Mouse (Mus musculus) megakaryocyte progenitor cell, adult 5-6 weeks (primary cell): ENCODE measurements around the gene Cks1brt. TPM values are rescaled to one million over a fixed set of nuclear protein-coding genes. Genes with fewer than 3 reads are reported as not detected.
"Not testable (repeated sequence)": the region's sequence is repeated elsewhere in the genome, so short reads cannot be mapped to it uniquely, and the experiment has no call there.

Experiments used
- ATAC-seq: replicated peaks from 2 replicates; pipeline ENCODE4 v1.8.0; 2016; ENCODE audit warnings: mild to moderate bottlenecking, moderate TSS enrichment, inconsistent platforms; ENCODE audit not compliant: poor library complexity
- total RNA-seq, 2 experiments: library from RNA; stranded (forward) in 1 of 2; stranded (reverse) in 1 of 2; fragments of 157-497, 149-512 nt in 1 of 2; fragments of 200-1000 nt in 1 of 2; gene quantifications; 2 replicates each; pipeline versions ENCODE4 v1.2.3 to v1.2.4; 2015 to 2017

Cks1brt gene
- total RNA-seq (2015) (not detected in 2 replicates), total RNA-seq (2017) (0.08 TPM in 1 of 2 replicates, not detected in the other)

DNA sequence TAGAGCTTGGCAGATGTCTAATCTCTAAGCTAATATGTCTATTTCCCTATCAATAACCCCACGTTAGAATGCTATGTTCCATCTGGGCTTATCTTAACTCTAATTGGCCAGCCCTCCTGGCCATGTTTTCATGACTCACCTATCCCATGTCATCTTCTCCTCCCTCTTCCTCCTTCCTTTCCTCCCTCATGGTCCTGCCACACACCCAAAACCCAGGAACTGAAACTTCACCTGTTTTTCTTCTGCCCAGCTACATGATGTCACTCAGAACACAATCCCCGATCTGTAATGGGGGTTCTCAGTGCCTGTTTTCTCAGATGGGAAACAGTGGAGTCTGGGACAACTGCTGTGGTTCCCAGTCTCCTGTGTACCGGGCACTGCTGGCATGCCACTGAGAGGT is at the start of gene Cks1brt:
Cks1brt (plus strand) TSS at position 301 of the 400 bp plus-strand sequence.
- ATAC-seq: no peak

DNA sequence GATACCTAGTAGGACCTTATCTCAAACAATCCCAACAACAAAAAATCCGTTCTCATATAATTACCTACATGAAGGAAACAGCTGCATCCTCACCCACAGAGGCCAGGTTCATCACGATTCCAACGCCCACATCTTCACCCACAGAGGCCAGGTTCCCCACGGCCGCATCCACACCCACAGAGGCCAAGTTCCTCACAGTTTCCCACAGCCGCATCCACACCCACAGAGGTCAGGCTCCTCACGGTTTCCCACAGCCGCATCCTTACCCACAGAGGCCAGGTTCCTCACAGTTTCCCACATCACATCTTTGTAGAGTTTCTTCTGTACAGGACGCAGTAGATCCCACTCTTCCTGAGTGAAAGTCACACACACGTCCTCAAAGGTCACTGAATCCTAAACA is 38.5 kb upstream of the Cks1brt start:
- no peak for ATAC-seq

DNA sequence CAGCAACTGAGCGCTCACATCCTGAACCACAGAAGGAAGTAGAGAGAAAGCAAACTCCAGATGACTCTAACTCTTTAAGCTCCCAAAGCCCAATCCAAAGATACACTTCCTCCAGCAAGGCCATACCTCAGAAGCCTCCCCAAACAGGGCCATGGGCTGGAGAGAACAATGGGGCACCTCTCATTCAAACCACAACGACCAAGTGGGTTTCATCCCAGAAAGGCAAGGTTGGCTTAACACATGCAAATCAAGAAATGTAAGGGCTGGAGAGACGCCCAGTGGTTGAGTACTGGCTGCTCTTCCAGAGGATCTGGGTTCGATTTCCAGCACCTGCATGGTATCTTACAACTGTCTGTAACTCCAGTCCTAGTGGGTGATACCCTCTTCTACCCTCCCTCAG is 36.2 kb upstream of the Cks1brt start:
- no peak for ATAC-seq

DNA sequence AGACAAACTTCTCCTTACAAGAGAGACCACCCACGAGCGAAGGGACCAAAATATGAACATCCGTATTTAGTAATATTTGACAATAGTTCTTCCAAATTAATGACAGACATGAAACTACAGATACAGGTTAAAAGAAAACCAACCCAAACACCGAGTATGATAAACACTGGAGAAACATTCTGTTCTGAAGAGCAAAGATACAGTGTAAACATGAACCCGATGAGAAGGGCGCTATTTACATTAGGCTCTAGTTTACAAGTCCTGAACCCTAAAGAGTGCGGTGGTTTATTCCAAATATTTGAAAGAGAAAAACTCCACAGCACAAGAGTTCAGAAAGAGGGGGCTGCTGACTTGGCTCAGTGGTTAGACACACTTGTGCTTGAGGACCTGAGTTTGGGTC is 34.7 kb upstream of the Cks1brt start:
- no peak for ATAC-seq

DNA sequence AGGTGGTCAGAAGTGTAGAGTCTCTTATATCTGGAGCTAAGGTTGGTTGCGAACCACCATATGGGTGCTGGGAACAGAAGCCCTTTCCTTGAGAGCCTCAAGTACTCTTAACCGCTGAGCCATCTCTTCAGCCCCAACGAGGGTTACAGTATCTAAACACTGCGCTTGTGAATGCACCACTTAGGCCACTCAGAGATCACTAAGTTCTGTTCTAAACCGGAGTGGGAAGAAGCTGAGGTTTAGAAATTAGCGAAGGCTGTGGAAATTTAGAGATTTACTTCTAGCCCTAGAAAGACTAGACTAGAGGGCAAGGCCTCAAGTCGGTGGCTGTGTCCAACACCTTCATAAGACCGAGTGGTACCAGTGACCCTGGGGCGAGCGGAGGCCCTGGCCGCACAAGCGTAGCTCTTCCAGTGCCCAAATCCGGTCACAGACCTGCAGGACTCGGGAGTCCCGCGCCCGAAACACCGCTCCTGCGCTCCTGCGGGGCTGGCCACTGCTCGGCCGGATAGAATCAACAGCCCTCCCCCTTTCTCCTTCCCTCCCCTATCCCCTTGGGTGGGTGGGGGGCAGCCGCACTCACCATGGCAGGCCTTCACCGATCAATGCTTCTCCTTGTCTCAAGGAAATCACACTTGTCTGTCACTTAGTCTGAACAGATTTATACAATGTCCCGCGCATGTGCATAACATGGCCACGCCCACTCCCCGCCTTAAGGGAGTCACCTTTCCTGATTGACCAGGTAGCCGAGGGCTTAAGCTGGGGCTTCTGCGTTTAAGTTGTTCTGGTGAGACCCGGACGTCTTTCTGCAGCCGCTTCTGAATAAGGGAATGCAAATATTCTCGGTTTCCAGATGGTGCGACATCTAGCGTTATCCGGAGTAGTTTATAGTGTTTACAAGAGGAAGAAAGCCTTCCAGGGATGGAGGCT is 32.4 kb upstream of the Cks1brt start:
- ATAC-seq: no peak; the same call in 1 of the 2 replicates

DNA sequence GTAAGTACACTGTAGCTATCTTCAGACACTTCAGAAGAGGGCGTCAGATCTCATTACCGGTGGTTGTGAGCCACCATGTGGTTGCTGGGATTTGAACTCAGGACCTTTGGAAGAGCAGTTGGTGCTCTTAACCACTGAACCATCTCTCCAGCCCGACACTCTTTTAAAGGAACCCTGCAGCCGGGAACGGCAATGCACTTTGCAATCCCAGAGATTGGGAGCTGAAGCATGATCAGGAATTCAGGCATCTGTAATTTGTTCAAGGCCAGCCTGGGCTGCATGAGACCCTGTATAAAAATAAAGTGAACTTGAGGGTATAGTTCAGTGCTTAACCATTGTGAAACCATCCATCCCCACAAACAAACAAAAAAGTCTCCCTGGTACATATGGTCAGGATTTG is 31.5 kb upstream of the Cks1brt start:
- ATAC-seq: not testable (repeated sequence)

DNA sequence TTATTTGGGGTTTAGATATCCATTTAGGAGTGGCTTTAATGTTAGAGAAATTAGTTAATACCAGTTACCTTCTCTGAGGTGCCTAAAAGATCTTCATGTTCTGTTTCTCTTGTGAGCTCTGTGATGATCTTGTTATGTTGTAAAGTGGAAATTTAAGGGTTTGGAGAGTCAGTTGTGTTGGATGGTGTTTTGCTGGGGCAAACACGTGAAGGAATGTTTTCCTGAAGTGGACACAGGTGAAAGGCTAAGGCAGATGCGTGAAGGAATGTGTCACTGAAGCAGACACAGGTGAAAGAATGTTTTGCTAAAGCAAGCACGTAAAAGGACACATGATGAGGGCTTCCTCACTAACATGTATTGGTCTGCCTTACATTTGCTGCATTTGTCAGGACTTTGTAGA is 28.7 kb upstream of the Cks1brt start, which contains the start of gene Zfp791:
Zfp791 (minus strand) TSS at position 101 of the 400 bp plus-strand sequence.
- ATAC-seq: no peak

DNA sequence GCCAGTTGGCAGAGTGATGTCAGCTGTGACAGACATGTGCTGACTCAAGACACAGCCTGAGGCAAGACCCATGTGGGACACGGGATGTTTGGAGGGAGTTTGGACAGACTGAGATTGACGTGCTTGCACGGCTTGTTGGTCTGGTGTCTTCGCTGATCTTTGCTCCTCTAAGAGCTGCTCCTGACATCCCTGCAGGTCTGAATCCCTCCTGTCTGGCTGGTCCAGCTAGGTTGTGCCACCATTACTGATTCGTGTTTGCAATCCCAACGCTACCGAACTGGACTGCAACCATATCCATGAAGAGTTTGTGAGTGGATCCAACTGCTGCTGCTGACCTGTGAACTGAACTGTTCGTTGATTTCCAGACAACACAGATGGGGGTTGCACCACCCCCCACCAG is 28.0 kb upstream of the Cks1brt start:
- ATAC-seq: no peak

DNA sequence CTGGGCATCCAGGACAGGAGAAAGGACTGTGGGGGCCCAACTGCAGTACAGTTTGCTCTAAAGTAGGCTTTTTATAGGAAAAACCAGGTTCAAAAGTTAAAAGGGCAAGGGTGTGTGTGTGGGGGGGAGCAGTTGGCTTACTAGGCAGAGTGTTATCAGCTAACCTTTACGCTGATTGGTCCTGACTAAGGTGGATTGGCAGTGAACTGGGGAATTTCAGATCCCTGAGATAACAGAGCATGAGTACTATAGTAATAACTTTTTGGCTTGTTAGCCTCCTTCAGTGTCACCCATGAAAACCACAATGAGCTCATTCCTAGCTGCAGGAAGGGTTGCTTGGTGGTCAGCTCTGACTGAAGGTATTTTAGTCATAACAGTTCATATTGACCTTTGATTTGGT is 19.4 kb upstream of the Cks1brt start:
- ATAC-seq: no peak

DNA sequence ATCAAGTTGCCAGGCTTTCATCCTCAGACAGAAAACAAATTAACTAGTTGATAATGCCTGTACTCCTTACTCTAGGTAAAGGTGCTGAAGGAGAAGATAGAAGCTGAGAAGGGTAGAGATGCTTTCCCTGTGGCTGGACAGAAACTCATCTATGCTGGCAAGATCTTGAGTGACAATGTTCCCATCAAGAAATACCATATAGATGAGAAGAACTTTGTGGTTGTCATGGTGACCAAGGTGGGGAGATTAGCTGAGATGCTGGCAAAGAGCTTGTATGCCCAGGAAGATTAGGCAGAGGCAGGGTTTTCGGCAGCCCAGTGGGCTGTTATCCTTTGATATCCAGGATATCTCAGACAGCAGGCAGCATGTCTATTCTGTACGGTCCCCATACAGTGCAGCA is 16.0 kb upstream of the Cks1brt start:
- not testable (repeated sequence) for ATAC-seq

DNA sequence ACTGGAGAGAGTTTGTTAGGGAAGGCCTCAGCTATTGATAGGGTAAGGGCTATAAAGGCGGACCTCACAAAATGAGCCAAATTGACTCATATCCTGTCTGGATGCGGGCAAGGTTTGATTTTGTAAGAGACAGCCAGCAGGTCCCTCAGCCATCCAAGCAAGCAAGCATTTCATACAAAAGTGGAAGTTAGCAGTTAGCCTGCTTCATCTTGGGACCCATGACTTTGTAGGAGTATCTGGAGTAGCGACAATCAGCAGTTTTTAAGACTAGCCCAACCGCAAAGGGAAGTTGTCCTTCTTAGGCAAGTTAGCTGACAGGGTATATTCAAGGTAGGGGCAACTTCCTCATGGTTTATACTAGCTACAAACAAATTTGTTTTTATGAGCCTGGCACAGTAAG is 9.2 kb upstream of the Cks1brt start:
- peak; percentile 91 for ATAC-seq

DNA sequence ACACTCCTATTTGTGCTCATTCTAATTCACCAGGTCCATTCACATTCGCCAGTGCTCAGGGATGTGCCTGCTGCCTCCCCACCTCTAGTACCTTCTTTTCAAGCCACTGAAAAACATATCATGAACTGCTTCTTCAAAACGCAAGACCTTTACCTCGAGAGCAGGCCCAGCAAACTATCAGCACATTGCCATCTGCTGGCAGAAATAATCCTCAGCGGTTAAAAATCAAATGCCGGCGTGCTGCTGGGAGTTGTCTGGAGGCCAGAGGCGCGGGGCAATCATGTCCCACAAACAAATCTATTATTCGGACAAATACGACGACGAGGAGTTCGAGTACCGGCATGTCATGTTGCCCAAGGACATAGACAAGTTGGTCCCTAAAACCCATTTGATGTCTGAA is 19.6 kb downstream of the Cks1brt start:
- ATAC-seq: 0 out of 2 replicates have a peak, but pooled peaks have one; percentile 48

DNA sequence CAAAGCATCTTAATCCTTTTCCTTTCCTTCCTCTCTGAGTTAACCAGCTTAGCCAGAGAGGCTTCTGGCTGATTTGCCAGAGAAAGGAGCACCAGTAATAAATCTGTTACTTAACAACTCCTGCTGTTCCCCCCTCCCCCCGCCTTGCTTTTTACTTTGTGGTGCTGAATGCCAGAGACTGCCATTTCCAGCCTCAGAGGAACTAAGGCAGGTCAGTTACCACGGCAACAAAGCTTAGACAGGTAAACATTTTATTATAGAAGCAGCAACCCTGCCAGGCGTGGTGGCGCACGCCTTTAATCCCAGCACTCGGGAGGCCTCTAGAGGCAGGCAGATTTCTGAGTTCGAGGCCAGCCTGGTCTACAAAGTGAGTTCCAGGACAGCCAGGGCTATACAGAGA is 24.2 kb downstream of the Cks1brt start:
- ATAC-seq: no peak

DNA sequence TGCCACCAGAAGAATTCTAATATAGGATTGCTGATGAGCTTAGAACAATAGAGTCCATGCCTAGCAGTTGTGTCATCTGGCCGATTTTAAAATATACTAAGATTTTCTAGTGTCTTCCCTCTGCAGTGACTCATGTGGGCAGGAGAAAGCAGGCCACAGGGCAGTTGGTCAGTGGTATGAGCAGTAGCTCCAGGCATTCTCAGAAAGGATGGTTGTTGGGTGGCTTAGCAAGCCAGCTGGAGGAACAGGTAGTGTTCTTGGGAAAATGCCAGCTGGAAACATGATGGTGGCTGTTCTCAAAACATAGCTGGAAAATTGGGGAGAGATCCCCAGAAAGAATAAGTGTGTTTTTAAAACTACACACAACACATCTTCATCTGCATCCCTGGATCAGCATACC is 40.6 kb downstream of the Cks1brt start:
- no peak for ATAC-seq

DNA sequence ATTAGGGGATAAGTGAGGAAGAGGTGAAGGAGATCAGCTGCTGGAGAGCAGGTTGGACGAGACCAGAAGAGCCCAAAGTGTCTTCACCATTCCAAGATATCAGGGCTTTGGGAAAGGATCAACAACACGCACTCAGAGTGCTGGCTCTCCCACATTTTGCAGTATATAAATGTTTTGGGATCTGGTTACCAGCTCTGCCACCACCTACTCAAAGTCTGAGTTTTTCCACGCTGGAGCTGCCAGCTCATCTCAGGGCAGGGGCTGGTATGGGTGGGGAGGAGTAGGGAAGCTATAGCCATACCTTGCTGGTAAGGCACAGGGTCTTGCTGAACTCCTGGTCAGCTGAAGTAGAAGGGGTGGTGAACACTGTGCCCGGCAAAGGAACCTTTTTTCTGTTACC is 68.5 kb downstream of the Cks1brt start:
- no peak for ATAC-seq

DNA sequence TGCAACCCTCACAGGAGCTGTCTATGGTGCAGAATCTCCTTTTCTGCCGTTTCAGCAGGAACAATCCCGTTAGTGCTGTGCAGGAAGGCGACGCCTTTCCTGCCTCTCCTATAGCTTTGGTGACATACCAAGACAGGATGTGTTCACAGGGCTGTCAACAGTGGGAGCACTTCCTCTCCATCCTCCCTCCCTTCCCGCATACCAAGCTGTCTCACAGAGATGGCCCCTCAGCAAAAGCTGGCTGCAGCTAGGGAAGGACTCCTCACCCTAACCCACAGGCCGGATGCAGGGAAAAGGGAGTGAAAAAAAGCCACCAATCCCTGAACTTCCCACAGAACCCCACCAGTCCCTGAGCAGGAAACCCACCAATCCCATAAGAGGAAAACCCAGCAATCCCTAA is 69.3 kb downstream of the Cks1brt start:
- no peak for ATAC-seq

Other genes with a start within 250 kb of the Cks1brt start
- 12.3 and 22.4 TPM in 2 replicates for gene Klf1, start 250.0 kb upstream of the Cks1brt start, total RNA-seq (2015)
- 14.0 and 30.8 TPM in 2 replicates for gene Klf1, start 250.0 kb upstream of the Cks1brt start, total RNA-seq (2017)
- gene Dnase2a, start 243.4 kb upstream of the Cks1brt start, total RNA-seq (2015): 16.8 and 23.7 TPM in 2 replicates
- gene Dnase2a, start 243.4 kb upstream of the Cks1brt start, total RNA-seq (2017): 52.7 and 73.5 TPM in 2 replicates
- not detected in 2 replicates for gene Mast1, start 214.6 kb upstream of the Cks1brt start, total RNA-seq (2015)
- gene Mast1, start 214.6 kb upstream of the Cks1brt start, total RNA-seq (2017): 0.03 TPM in 1 of 2 replicates, not detected in the other
- gene Rtbdn, start 204.9 kb upstream of the Cks1brt start, total RNA-seq (2015): not detected in 2 replicates
- gene Rtbdn, start 204.9 kb upstream of the Cks1brt start, total RNA-seq (2017): not detected in 2 replicates
- gene Gm49661, start 182.5 kb upstream of the Cks1brt start, total RNA-seq (2015): not detected in 2 replicates
- not detected in 2 replicates for gene Gm49661, start 182.5 kb upstream of the Cks1brt start, total RNA-seq (2017)
- gene Prdx2, start 182.3 kb upstream of the Cks1brt start, total RNA-seq (2015): 266 and 310 TPM in 2 replicates
- 340 and 388 TPM in 2 replicates for gene Prdx2, start 182.3 kb upstream of the Cks1brt start, total RNA-seq (2017)
- gene Rnaseh2a, start 182.2 kb upstream of the Cks1brt start, total RNA-seq (2015): 136 and 178 TPM in 2 replicates
- gene Rnaseh2a, start 182.2 kb upstream of the Cks1brt start, total RNA-seq (2017): 109 and 162 TPM in 2 replicates
- gene Junb, start 173.2 kb upstream of the Cks1brt start, total RNA-seq (2015): 14.7 and 26.1 TPM in 2 replicates
- 38.9 and 57.5 TPM in 2 replicates for gene Junb, start 173.2 kb upstream of the Cks1brt start, total RNA-seq (2017)
- 1.9 and 3.8 TPM in 2 replicates for gene Hook2, start 161.3 kb upstream of the Cks1brt start, total RNA-seq (2015)
- 7.2 and 8.5 TPM in 2 replicates for gene Hook2, start 161.3 kb upstream of the Cks1brt start, total RNA-seq (2017)
- not detected in 2 replicates for gene Best2, start 137.4 kb upstream of the Cks1brt start, total RNA-seq (2015)
- not detected in 2 replicates for gene Best2, start 137.4 kb upstream of the Cks1brt start, total RNA-seq (2017)
- gene Asna1, start 126.6 kb upstream of the Cks1brt start, total RNA-seq (2015): 68.4 and 69.0 TPM in 2 replicates
- gene Asna1, start 126.6 kb upstream of the Cks1brt start, total RNA-seq (2017): 78.2 and 83.7 TPM in 2 replicates
- 132 and 138 TPM in 2 replicates for gene Trir, start 125.1 kb upstream of the Cks1brt start, total RNA-seq (2015)
- gene Trir, start 125.1 kb upstream of the Cks1brt start, total RNA-seq (2017): 212 and 224 TPM in 2 replicates
- 16.2 and 16.7 TPM in 2 replicates for gene Tnpo2, start 115.0 kb upstream of the Cks1brt start, total RNA-seq (2015)
- 20.4 and 22.0 TPM in 2 replicates for gene Tnpo2, start 115.0 kb upstream of the Cks1brt start, total RNA-seq (2017)
- 4.4 and 4.9 TPM in 2 replicates for gene Fbxw9, start 91.9 kb upstream of the Cks1brt start, total RNA-seq (2015)
- gene Fbxw9, start 91.9 kb upstream of the Cks1brt start, total RNA-seq (2017): 3.2 and 3.5 TPM in 2 replicates
- gene Gm5741, start 83.9 kb upstream of the Cks1brt start, total RNA-seq (2015): not detected in 2 replicates
- not detected in 2 replicates for gene Gm5741, start 83.9 kb upstream of the Cks1brt start, total RNA-seq (2017)
- 60.4 and 69.7 TPM in 2 replicates for gene Dhps, start 80.2 kb upstream of the Cks1brt start, total RNA-seq (2015)
- 24.6 and 24.7 TPM in 2 replicates for gene Dhps, start 80.2 kb upstream of the Cks1brt start, total RNA-seq (2017)
- 159 and 193 TPM in 2 replicates for gene Wdr83os, start 71.2 kb upstream of the Cks1brt start, total RNA-seq (2015)
- gene Wdr83os, start 71.2 kb upstream of the Cks1brt start, total RNA-seq (2017): 40.3 and 41.4 TPM in 2 replicates
- 33.1 and 44.3 TPM in 2 replicates for gene Wdr83, start 70.6 kb upstream of the Cks1brt start, total RNA-seq (2015)
- gene Wdr83, start 70.6 kb upstream of the Cks1brt start, total RNA-seq (2017): 23.5 and 33.7 TPM in 2 replicates
- 86.9 and 95.2 TPM in 2 replicates for gene Man2b1, start 68.7 kb upstream of the Cks1brt start, total RNA-seq (2015)
- gene Man2b1, start 68.7 kb upstream of the Cks1brt start, total RNA-seq (2017): 60.2 and 69.6 TPM in 2 replicates
- gene Zfp791, start 28.8 kb upstream of the Cks1brt start, total RNA-seq (2015): not detected in 2 replicates
- gene Zfp791, start 28.8 kb upstream of the Cks1brt start, total RNA-seq (2017): not detected in 2 replicates
- gene Olfr371, start 74.1 kb downstream of the Cks1brt start, total RNA-seq (2015): not detected in 2 replicates
- not detected in 2 replicates for gene Olfr371, start 74.1 kb downstream of the Cks1brt start, total RNA-seq (2017)
- gene Orc6, start 147.7 kb downstream of the Cks1brt start, total RNA-seq (2015): 98.8 and 124 TPM in 2 replicates
- 91.7 and 102 TPM in 2 replicates for gene Orc6, start 147.7 kb downstream of the Cks1brt start, total RNA-seq (2017)
- 140 and 146 TPM in 2 replicates for gene Vps35, start 147.9 kb downstream of the Cks1brt start, total RNA-seq (2015)
- gene Vps35, start 147.9 kb downstream of the Cks1brt start, total RNA-seq (2017): 123 and 137 TPM in 2 replicates
- gene Mylk3, start 234.4 kb downstream of the Cks1brt start, total RNA-seq (2015): 2.2 and 2.8 TPM in 2 replicates
- 4.8 and 10.0 TPM in 2 replicates for gene Mylk3, start 234.4 kb downstream of the Cks1brt start, total RNA-seq (2017)